Mouse (Mus musculus) liver, adult 2 months (tissue): Measurements from ENCODE around the gene Mical2. TPM values are rescaled to one million over a fixed set of nuclear protein-coding genes. Genes with fewer than 3 reads are reported as not detected.

ENCODE experiments used
- DNase-seq: peaks from one replicate; pipeline ENCODE4 v3.0.0-alpha.2; 2011; ENCODE audit warnings: low read depth, low spot score; ENCODE audit errors: extremely low read depth
- H3K27ac ChIP-seq: fragments of 200-500 bp; replicated peaks from 2 replicates; pipeline ENCODE4 v1.5.1; 2012; ENCODE audit warnings: low read depth, mild to moderate bottlenecking, control low read depth, inconsistent platforms, low read length; ENCODE audit not compliant: insufficient read depth
- H3K27me3 ChIP-seq: fragments of 200-500 bp; 2 replicates; pipeline ENCODE4 v1.6.1; 2012; ENCODE audit warnings: mild to moderate bottlenecking, moderate library complexity, low read length, inconsistent platforms; ENCODE audit not compliant: control insufficient read depth, insufficient read depth
- H3K36me3 ChIP-seq: fragments of 200-500 bp; 2 replicates; pipeline ENCODE4 v1.6.1; 2012; ENCODE audit warnings: low read length, inconsistent platforms; ENCODE audit not compliant: control insufficient read depth, insufficient read depth
- H3K4me1 ChIP-seq: fragments of 200-500 bp; 2 replicates; pipeline ENCODE4 v1.6.1; 2011; ENCODE audit warnings: low read length; ENCODE audit not compliant: control insufficient read depth, insufficient read depth
- H3K4me3 ChIP-seq: fragments of 200-500 bp; 2 replicates; pipeline ENCODE4 v1.5.1; 2011; ENCODE audit warnings: low read depth, mild to moderate bottlenecking, control low read depth, low read length, moderate library complexity; ENCODE audit not compliant: insufficient read depth
- H3K79me2 ChIP-seq: fragments of 200-500 bp; 2 replicates; pipeline ENCODE4 v1.6.1; 2012; ENCODE audit warnings: inconsistent platforms, mild to moderate bottlenecking, low read length, moderate library complexity; ENCODE audit not compliant: control insufficient read depth, insufficient read depth
- H3K9ac ChIP-seq: fragments of 200-500 bp; 2 replicates; pipeline ENCODE4 v1.6.1; 2012; ENCODE audit warnings: low read depth, mild to moderate bottlenecking, control low read depth, inconsistent platforms, low read length
- CTCF ChIP-seq: fragments of 200-500 bp; IDR thresholded peaks from 2 replicates; pipeline ENCODE4 v1.5.1; 2011; ENCODE audit warnings: low read depth, low read length, control low read depth
- POLR2A ChIP-seq: fragments of 200-500 bp; IDR thresholded peaks from 2 replicates; pipeline ENCODE4 v1.6.1; 2011; ENCODE audit warnings: low read length, control low read depth; ENCODE audit not compliant: insufficient read depth; ENCODE audit errors: extremely low read depth
- WGBS: fragments of 180-500 bp; shearing (Covaris S2); methylation state at CpG from one replicate; pipeline ENCODE4 v1.1.7; 2018; 5-methylcytosine and 5-hydroxymethylcytosine counted together
- polyA plus RNA-seq: library from polyadenylated mRNA; depleted of rRNA; stranded (reverse); fragments of >200 nt; gene quantifications from 2 replicates; pipeline ENCODE4 v1.2.3, GENCODE M21; 2012
- total RNA-seq: library from RNA; depleted of rRNA; stranded (reverse); fragments of >200 nt; gene quantifications from 2 replicates; pipeline ENCODE4 v1.2.3, GENCODE M21; 2014

Gene Mical2
- total and polyA plus RNA-seq, 2 experiments, result 4.1 to 6.9 TPM

DNA sequence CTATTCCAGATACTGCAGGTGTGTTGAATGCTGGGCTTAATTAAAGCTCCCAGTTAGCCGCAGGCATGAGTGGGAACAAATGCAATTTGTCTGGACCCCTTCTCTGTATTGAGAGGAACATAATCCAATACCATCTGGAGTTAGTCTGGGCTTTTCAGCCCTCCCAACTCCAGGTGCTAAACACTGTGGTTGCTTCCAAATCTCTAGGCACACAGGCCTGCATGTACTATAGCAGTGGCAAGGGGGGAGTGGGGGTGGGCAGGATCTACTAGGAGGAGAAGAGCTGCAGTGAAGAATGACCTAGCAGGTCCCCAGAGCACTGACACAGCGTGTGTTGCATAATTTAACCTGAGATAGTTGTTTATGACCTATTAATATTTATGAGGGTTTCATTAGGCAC lies 49.0 kb downstream of the Mical2 start:
- peaks cover 30% of the 10 kb centered on the region for H3K4me1 ChIP-seq
- H3K9ac ChIP-seq, result no peak overlapping the region
- DNase-seq, result peak; percentile 33
- TF ChIP-seq POLR2A, result no peak
- TF ChIP-seq CTCF, result no peak
- H3K36me3 ChIP-seq, result no peaks in the 10 kb centered on the region; the same call in 1 of the 2 replicates
- no peak overlapping the region for H3K4me3 ChIP-seq
- no peaks in the 10 kb centered on the region for H3K27me3 ChIP-seq
- H3K79me2 ChIP-seq, result peaks cover 26% of the 10 kb centered on the region; the same call in 1 of the 2 replicates
- WGBS, result 63% methylated on average over 2 of the region's 2 CpGs
- H3K27ac ChIP-seq, result no peak overlapping the region

DNA sequence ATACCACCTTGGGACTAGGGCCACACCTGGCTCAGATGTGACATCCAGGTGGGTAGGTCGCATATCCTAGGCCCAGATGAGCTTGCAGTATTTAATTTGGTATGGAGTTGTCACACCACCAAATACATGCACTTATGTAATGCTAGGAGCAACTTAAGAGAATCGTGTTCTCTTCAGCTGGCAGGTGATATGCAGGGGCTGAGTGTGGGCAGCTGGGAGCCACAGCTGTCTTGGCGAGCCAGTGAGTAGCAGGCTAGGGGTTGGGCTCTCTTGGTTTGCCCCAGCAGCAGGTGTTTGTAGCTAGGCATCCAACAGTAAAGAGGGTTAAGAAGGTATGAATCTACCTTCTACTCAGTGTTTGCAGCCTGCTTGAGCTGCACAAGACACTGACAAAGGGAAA lies 49.4 kb downstream of the Mical2 start:
- H3K79me2 ChIP-seq, result peaks cover 26% of the 10 kb centered on the region; the same call in 1 of the 2 replicates
- no peak for DNase-seq
- peaks cover 25% of the 10 kb centered on the region for H3K4me1 ChIP-seq
- H3K36me3 ChIP-seq, result no peaks in the 10 kb centered on the region; the same call in 1 of the 2 replicates
- H3K27ac ChIP-seq, result no peak overlapping the region
- no peak overlapping the region for H3K9ac ChIP-seq
- no peak overlapping the region for H3K4me3 ChIP-seq
- no peak for TF ChIP-seq CTCF
- TF ChIP-seq POLR2A, result no peak
- 70% methylated on average over 3 of the region's 3 CpGs for WGBS
- H3K27me3 ChIP-seq, result no peaks in the 10 kb centered on the region

DNA sequence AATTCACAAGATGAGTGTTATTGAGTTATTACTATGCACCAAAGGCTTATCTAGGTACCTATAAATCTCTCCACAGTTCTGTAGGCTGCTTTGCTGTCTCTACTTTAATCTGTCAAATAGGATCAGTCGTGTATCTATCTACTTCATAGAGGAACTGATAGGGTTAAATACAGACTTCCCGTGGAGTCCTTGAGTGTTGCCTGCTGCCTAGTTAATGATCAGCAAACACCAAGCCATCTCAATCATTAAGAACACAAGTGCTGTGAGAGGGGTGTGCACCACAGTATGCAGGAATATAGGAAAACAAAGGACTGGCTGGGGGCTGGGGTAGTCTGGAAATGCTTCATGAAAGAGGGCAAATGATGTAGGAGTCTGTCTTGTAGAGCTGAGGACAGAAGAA lies 50.2 kb downstream of the Mical2 start:
- H3K79me2 ChIP-seq, result peaks cover 26% of the 10 kb centered on the region; the same call in 1 of the 2 replicates
- TF ChIP-seq POLR2A (no peak), CTCF (no peak)
- no peaks in the 10 kb centered on the region for H3K27me3 ChIP-seq
- H3K27ac ChIP-seq, result no peak overlapping the region
- no peaks in the 10 kb centered on the region; the same call in 1 of the 2 replicates for H3K36me3 ChIP-seq
- peaks cover 19% of the 10 kb centered on the region for H3K4me1 ChIP-seq
- DNase-seq, result peak; percentile 48
- H3K9ac ChIP-seq, result no peak overlapping the region
- no peak overlapping the region for H3K4me3 ChIP-seq
- 28% methylated on average over 2 of the region's 2 CpGs for WGBS

DNA sequence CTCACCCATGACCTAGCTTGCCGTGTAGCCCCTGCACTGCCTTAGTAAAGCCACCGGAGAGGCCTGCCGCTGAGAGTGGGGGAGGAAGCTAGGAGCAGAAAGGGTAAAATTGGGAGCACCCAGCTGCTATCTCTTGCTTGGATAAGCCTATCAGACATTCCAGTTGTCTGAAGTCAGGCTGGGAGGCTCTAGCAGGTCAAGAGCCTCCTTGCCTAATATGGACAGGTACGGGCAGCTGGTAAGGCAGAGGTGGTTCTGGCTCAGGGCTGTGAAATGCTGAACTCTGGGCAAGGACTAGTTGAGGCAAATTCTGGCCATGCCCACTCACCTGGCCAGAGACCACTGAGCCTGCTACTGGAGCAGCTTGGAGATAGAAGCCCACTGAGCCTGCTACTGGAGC lies 51.2 kb downstream of the Mical2 start:
- Histone ChIP-seq H3K4me3 (no peak overlapping the region), H3K79me2 (peaks cover 21% of the 10 kb centered on the region; the same call in 1 of the 2 replicates), H3K27me3 (no peaks in the 10 kb centered on the region), H3K27ac (no peak overlapping the region), H3K36me3 (no peaks in the 10 kb centered on the region; the same call in 1 of the 2 replicates), H3K4me1 (peaks cover 12% of the 10 kb centered on the region; the same call in 1 of the 2 replicates), H3K9ac (no peak overlapping the region)
- no peak for TF ChIP-seq POLR2A
- no peak for TF ChIP-seq CTCF
- 68% methylated on average over 4 of the region's 4 CpGs for WGBS
- DNase-seq, result no peak

DNA sequence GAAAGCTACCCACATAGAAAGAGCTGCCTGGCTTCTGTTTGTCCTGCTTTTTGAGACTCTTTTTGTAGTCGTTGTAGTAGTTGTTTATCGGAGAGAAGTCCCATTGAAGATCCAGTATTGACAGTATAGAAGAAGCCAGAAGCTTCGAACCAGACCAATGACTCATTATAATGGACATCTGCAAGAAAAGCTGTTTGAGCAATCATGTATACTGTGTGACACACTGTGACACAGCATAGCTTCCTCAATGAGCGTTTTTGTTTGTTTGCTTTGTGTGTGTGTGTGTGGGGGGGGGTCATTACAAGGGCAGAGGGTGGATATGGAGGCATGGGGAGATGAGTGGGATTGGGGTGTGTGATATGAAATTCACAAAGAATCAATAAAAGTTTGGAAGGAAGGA lies 53.0 kb downstream of the Mical2 start:
- Histone ChIP-seq H3K4me1 (peaks cover 10% of the 10 kb centered on the region; the same call in 1 of the 2 replicates), H3K27ac (no peak overlapping the region), H3K9ac (no peak overlapping the region), H3K4me3 (no peak overlapping the region), H3K27me3 (no peaks in the 10 kb centered on the region), H3K36me3 (peaks cover 1% of the 10 kb centered on the region; the same call in 1 of the 2 replicates), H3K79me2 (peaks cover 23% of the 10 kb centered on the region; the same call in 1 of the 2 replicates)
- WGBS, result 56% methylated on average over 4 of the region's 4 CpGs
- TF ChIP-seq POLR2A (no peak), CTCF (no peak)
- no peak for DNase-seq

DNA sequence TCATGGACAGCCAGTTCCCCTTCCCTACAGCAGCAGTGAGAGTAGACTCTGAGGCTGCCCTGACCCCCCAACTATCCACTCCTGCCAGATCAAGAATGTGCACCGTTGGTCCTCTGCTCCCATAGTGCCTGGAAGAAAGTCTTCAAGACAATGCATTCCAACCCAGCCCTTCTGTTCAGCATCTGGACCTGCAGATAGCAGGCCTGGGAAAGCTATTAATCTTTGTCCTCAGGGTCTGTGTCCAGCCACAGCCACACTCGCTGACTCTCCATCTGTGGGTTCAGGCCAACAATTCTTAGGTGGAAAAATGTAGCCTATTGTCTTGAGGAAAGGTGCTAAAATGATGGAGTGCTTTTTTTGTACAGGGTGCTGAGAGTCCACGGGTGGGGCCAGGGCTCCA lies 54.8 kb downstream of the Mical2 start:
- Histone ChIP-seq H3K79me2 (peaks cover 23% of the 10 kb centered on the region; the same call in 1 of the 2 replicates), H3K4me1 (peaks cover 5% of the 10 kb centered on the region; the same call in 1 of the 2 replicates), H3K36me3 (peaks cover 1% of the 10 kb centered on the region; the same call in 1 of the 2 replicates), H3K27ac (no peak overlapping the region), H3K9ac (no peak overlapping the region), H3K27me3 (no peaks in the 10 kb centered on the region), H3K4me3 (no peak overlapping the region)
- no peak for DNase-seq
- TF ChIP-seq POLR2A, result no peak
- no peak for TF ChIP-seq CTCF
- WGBS, result 68% methylated on average over 3 of the region's 3 CpGs
